Mouse (Mus musculus) kidney, adult 2 months (tissue): ENCODE data around the gene Fcho1. TPM values are rescaled to one million over a fixed set of nuclear protein-coding genes. Genes with fewer than 3 reads are reported as not detected.
A peak's percentile ranks its signal among the peaks of the same experiment; 100 is the strongest.

ENCODE experiments used
- DNase-seq: peaks from one replicate; pipeline ENCODE4 v3.0.0; 2021
- H3K27ac ChIP-seq: fragments of 200-500 bp; 2 replicates; pipeline ENCODE4 v1.5.1; 2012; ENCODE audit warnings: low read depth, low read length, control low read depth, inconsistent platforms; ENCODE audit not compliant: insufficient read depth
- H3K27me3 ChIP-seq: fragments of 200-500 bp; replicated peaks from 2 replicates; pipeline ENCODE4 v1.6.1; 2012; ENCODE audit warnings: mild to moderate bottlenecking, moderate library complexity, low read length, inconsistent platforms; ENCODE audit not compliant: control insufficient read depth, insufficient read depth
- H3K36me3 ChIP-seq: fragments of 200-500 bp; 2 replicates; pipeline ENCODE4 v1.6.1; 2012; ENCODE audit warnings: mild to moderate bottlenecking, moderate library complexity, low read length, inconsistent platforms; ENCODE audit not compliant: control insufficient read depth, insufficient read depth
- H3K4me1 ChIP-seq: fragments of 200-500 bp; 2 replicates; pipeline ENCODE4 v1.6.1; 2011; ENCODE audit warnings: low read length; ENCODE audit not compliant: control insufficient read depth, insufficient read depth
- H3K4me3 ChIP-seq: fragments of 200-500 bp; 2 replicates; pipeline ENCODE4 v1.5.1; 2011; ENCODE audit warnings: mild to moderate bottlenecking, low read depth, low read length, control low read depth; ENCODE audit not compliant: insufficient read depth
- CTCF ChIP-seq: fragments of 200-500 bp; conservative IDR thresholded peaks from 2 replicates; pipeline ENCODE4 v1.5.1; 2011; ENCODE audit warnings: low read depth, mild to moderate bottlenecking, control low read depth, low read length, moderate library complexity, mixed read lengths; ENCODE audit not compliant: insufficient read depth, insufficient read length
- POLR2A ChIP-seq: fragments of 200-500 bp; IDR thresholded peaks from one replicate; pipeline ENCODE4 v1.6.1; 2011; ENCODE audit warnings: low read depth, low read length, control low read depth
- WGBS: fragments of 180-500 bp; shearing (Covaris S2); methylation state at CpG from one replicate; pipeline ENCODE4 v1.1.7; 2018; 5-methylcytosine and 5-hydroxymethylcytosine counted together
- polyA plus RNA-seq: library from polyadenylated mRNA; depleted of rRNA; stranded (reverse); fragments of >200 nt; gene quantifications from 2 replicates; pipeline ENCODE4 v1.2.3, GENCODE M21; 2012

Fcho1 gene
- polyA plus RNA-seq, 1 experiment: 9.5 TPM

- no peak for DNase-seq
These were observed 33.0 kb downstream of the Fcho1 start for GRCm38 (mm10) chr8:71692509-71692908.

GRCm38 (mm10) chr8:71689028-71689427 lies 36.5 kb downstream of the Fcho1 start, which contains the start of gene Insl3:
Insl3 (plus strand) TSS chr8:71689214.
- Histone ChIP-seq H3K4me1 (no peaks in the 10 kb centered on the region), H3K27me3 (no peaks in the 10 kb centered on the region), H3K4me3 (no peak within 1 kb of the TSS), H3K27ac (no peak within 1 kb of the TSS), H3K36me3 (no peaks in the 10 kb centered on the region)
- 19% methylated on average over 33 of the region's 33 CpGs for WGBS
- TF ChIP-seq POLR2A (no peak), CTCF (no peak)
- DNase-seq: no peak

More at GRCm38 (mm10) chr8:71692509-71692908, 33.0 kb downstream of the Fcho1 start:
- H3K27me3 ChIP-seq: no peaks in the 10 kb centered on the region
- H3K36me3 ChIP-seq: no peaks in the 10 kb centered on the region
- 18% methylated on average over 30 of the region's 30 CpGs for WGBS
- no peak overlapping the region for H3K4me3 ChIP-seq
- TF ChIP-seq CTCF (no peak), POLR2A (no peak)
- no peak overlapping the region for H3K27ac ChIP-seq
- no peaks in the 10 kb centered on the region for H3K4me1 ChIP-seq

GRCm38 (mm10) chr8:71687616-71688015 lies 37.9 kb downstream of the Fcho1 start:
- no peaks in the 10 kb centered on the region for H3K27me3 ChIP-seq
- DNase-seq: no peak
- TF ChIP-seq CTCF (no peak), POLR2A (no peak)

GRCm38 (mm10) chr8:71686143-71686734 lies 39.3 kb downstream of the Fcho1 start:
- WGBS: 17% methylated on average over 23 of the region's 23 CpGs
- no peak overlapping the region for H3K27ac ChIP-seq
- DNase-seq: no peak
- H3K4me3 ChIP-seq: no peak overlapping the region
- no peaks in the 10 kb centered on the region for H3K27me3 ChIP-seq
- no peaks in the 10 kb centered on the region for H3K36me3 ChIP-seq
- TF ChIP-seq POLR2A (no peak), CTCF (no peak)
- H3K4me1 ChIP-seq: no peaks in the 10 kb centered on the region

More at GRCm38 (mm10) chr8:71687616-71688015, 37.9 kb downstream of the Fcho1 start:
- Histone ChIP-seq H3K4me1 (no peaks in the 10 kb centered on the region), H3K4me3 (no peak overlapping the region), H3K27ac (no peak overlapping the region), H3K36me3 (no peaks in the 10 kb centered on the region)
- 25% methylated on average over 8 of the region's 8 CpGs for WGBS

GRCm38 (mm10) chr8:71685573-71685972 lies 39.9 kb downstream of the Fcho1 start:
- WGBS: 25% methylated on average over 29 of the region's 29 CpGs
- H3K36me3 ChIP-seq: no peaks in the 10 kb centered on the region
- DNase-seq: no peak
- H3K27me3 ChIP-seq: no peaks in the 10 kb centered on the region
- H3K4me1 ChIP-seq: no peaks in the 10 kb centered on the region
- H3K27ac ChIP-seq: no peak overlapping the region
- no peak overlapping the region for H3K4me3 ChIP-seq
- TF ChIP-seq CTCF (no peak), POLR2A (no peak)

GRCm38 (mm10) chr8:71684701-71685100 lies 40.8 kb downstream of the Fcho1 start:
- 41% methylated on average over 10 of the region's 10 CpGs for WGBS
- H3K4me1 ChIP-seq: no peaks in the 10 kb centered on the region

GRCm38 (mm10) chr8:71682832-71683231 lies 42.7 kb downstream of the Fcho1 start:
- no peak for DNase-seq
- Histone ChIP-seq H3K36me3 (no peaks in the 10 kb centered on the region), H3K27me3 (no peaks in the 10 kb centered on the region), H3K4me3 (no peak overlapping the region), H3K27ac (no peak overlapping the region), H3K4me1 (no peaks in the 10 kb centered on the region)
- 83% methylated on average over 12 of the region's 12 CpGs for WGBS
- no peak for TF ChIP-seq CTCF
- no peak for TF ChIP-seq POLR2A

More at GRCm38 (mm10) chr8:71684701-71685100, 40.8 kb downstream of the Fcho1 start:
- H3K36me3 ChIP-seq: no peaks in the 10 kb centered on the region
- DNase-seq: no peak
- H3K4me3 ChIP-seq: no peak overlapping the region
- no peak for TF ChIP-seq POLR2A
- TF ChIP-seq CTCF: no peak
- H3K27ac ChIP-seq: no peak overlapping the region
- no peaks in the 10 kb centered on the region for H3K27me3 ChIP-seq

- 28% methylated on average over 18 of the region's 18 CpGs for WGBS
- Histone ChIP-seq H3K27me3 (no peaks in the 10 kb centered on the region), H3K36me3 (no peaks in the 10 kb centered on the region), H3K4me1 (no peaks in the 10 kb centered on the region), H3K4me3 (no peak overlapping the region), H3K27ac (no peak overlapping the region; the same call in 1 of the 2 replicates)
- peak; percentile 38 for DNase-seq
- TF ChIP-seq CTCF (no peak), POLR2A (no peak)
These were observed 44.1 kb downstream of the Fcho1 start for GRCm38 (mm10) chr8:71681369-71681915.
